Mouse (Mus musculus) urinary bladder, postnatal 25 days (tissue): ENCODE data around the gene Atp2b2.

Source experiments
- DNase-seq: peaks from one replicate; pipeline ENCODE4 v3.0.0; 2022; ENCODE audit warnings: low spot score

The Atp2b2 gene

DNA sequence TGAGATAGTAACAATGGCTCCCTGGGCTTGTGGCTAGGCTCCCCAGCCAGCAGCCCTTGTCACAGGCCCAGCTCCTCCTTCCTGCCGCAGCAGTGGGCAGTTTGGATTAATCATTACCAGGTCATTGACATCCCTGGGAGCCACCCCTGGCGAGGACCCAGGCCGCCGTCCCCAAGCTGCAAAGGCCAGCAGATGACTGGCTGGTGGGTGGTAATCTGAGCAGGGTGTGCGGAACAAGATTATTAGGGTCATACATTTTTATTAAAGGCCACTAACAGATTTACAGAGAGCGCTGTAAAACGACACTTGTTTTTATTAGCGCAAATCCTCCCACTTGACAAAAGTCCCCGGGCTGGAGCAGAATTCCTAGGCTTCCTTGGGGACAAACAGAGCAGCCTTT lies 29.6 kb downstream of the Atp2b2 start:
- DNase-seq = no peak

DNA sequence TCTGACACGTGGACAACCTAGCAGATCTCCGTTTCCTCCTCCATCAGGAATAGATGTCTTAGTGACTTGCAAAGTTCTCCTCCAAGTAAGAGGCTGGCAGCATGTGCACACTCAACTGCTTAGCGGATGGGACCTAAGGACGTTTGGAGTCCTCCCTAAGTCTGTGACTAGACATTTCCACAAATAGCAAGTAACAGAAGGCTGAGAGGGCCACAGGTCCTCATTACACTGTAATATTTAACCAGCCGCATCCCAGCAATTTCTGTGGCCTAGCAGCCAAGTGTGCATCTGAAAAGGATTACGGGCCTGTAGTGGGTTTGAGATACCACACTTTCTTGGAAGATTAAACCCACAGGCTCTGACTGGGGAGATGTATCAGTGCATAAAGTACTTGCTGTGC lies 30.4 kb downstream of the Atp2b2 start:
- DNase-seq = no peak

GRCm38 (mm10) chr6:114003796-114004195 lies 38.6 kb downstream of the Atp2b2 start:
- DNase-seq = no peak

DNA sequence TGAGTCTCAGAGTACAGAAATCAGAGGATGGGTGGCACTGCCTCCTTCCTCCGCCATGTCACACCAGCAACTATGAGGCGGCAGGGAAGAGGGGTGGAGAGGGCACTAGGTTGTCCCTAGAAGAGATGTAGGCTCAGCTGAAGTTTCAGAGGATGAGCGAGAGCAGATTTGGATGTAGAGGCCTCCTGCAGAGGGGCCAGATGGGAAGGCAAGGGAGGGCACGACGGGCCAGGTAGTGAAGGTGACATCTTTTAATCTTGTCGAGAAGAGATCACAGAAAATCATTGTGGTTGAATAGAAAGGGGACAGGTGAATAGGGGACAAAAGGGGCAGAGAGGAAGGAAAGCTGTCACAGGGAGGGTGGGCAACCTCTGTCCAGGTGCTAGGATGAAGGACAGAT lies 41.5 kb downstream of the Atp2b2 start:
- no peak for DNase-seq

DNA sequence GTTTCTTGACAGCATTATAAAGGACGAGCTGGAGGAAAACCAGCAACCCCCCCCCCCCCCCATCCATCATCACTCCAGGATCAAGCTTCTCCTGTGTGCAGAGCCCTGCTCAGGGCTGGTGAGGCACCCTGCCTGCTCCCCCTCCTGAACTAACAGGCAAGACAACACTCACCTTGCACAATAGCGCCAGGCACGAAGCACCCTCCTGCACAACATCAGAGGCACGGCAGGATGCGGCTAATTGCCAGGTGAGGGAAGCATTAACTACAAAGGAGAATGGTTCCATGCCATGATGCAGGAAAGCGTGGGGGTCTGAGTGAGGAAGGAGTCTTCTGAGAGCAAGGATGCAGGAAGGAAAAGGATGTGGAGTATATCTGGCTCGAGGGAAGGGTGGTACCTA lies 42.1 kb downstream of the Atp2b2 start:
- no peak for DNase-seq

- no peak for DNase-seq
Observed at GRCm38 (mm10) chr6:113998413-113998812, 44.0 kb downstream of the Atp2b2 start.

- DNase-seq = no peak
Observed at GRCm38 (mm10) chr6:113994176-113994575, 48.2 kb downstream of the Atp2b2 start.

- no peak for DNase-seq
Observed at GRCm38 (mm10) chr6:113992101-113992500, 50.3 kb downstream of the Atp2b2 start.

DNA sequence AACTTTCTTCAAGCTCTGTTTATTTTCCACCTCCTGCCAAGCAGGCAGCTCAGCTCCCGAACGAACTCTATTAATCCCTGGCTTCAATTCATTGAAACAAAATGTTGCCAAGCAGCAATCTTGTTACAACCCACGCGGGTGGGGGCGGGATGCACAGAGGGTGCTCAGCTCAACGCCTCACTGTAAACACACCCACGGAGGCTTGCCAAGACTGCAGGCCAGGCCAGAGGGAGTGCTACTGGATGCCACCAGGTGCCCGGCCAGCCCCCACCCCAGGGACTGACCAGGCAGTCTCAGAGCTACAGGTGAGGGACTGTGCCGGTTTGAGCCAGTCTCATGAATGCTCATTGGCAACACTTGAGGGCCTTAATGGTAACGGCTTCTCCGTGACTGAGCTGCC lies 50.9 kb downstream of the Atp2b2 start:
- no peak for DNase-seq

DNA sequence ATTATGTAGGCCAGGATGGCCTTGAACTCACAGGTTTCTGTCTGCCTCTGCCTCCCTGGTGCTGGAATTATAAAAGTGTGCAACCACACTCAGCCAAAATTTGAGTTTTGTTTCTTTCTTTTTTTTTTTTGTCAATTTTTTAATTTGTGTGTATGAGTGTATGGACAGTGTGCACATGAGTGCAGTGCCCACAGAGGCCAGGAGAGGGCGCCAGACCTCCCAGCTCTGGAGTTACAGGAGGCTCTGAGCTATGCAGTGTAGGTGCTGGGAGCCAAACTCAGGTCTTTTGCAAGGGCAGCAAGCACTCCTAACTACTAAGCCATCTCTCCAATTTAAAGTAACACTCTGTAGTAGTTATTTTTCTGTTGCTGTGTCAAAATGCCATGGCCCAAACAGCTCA lies 52.4 kb downstream of the Atp2b2 start:
- DNase-seq = no peak

GRCm38 (mm10) chr6:113988521-113988920 lies 53.9 kb downstream of the Atp2b2 start:
- DNase-seq = no peak

DNA sequence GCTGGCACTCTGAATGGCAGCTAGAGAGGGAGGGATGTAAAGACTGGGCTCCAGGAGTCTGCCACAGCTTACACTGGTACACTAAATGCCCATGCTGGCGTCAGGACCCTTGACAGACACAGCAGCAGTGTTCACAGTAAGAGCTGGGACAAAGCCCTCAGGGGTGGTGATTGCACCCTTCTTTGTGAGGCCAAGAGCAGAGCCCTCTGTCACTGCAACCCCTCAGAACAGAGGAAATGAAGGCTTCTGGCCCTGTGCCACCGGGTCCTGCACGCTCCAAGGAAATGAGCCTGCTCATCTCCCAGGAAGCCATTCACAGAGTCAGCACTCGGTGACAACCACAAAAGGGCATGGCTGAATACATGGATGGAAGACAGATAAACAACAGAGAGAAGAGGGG lies 55.7 kb downstream of the Atp2b2 start:
- no peak for DNase-seq

GRCm38 (mm10) chr6:113978673-113979072 lies 63.7 kb downstream of the Atp2b2 start:
- no peak for DNase-seq

GRCm38 (mm10) chr6:113978091-113978650 lies 64.2 kb downstream of the Atp2b2 start:
- no peak for DNase-seq

GRCm38 (mm10) chr6:113970900-113971299 lies 71.5 kb downstream of the Atp2b2 start:
- no peak for DNase-seq

DNA sequence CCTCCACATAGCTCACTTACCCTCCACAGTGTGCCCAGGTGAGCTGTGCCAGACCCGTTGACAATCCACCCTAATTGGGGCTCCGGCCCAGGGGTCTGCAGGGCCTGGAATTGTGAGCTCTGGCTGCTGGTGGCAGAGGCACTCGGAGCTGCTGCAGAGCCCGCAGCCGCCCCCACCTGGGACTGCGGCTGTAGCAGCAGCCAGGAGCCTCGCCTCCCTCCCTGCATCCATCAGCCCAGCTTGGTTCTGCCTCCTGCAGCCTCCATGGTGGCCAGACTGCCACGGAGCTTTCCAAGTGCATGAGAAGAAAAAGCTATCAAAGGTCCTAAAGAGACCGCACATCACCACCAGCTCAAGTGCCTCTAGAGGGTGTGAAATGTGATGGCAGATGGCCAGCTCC lies 71.9 kb downstream of the Atp2b2 start:
- DNase-seq = no peak

DNA sequence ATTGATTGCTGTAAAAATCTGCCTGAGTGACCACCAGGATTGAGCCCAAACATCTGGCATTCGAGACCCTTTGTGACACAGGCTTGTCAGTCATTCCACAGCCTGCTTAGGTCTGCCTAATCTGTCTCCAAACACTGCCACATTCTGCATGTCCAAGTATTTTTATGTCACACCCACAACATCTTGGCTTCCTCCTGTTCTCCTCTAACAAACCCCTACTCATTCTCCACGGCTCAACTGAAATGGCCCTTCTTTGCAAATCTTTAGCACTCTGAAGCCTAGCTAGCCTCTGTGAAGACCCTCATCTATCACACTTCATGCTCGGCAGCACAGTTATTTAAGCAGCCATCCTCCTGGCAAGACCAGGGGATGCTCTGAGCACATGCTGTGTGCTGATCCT lies 72.7 kb downstream of the Atp2b2 start:
- DNase-seq = no peak

- DNase-seq = peak; percentile 7
Observed at GRCm38 (mm10) chr6:113962811-113963210, 79.6 kb downstream of the Atp2b2 start.

DNA sequence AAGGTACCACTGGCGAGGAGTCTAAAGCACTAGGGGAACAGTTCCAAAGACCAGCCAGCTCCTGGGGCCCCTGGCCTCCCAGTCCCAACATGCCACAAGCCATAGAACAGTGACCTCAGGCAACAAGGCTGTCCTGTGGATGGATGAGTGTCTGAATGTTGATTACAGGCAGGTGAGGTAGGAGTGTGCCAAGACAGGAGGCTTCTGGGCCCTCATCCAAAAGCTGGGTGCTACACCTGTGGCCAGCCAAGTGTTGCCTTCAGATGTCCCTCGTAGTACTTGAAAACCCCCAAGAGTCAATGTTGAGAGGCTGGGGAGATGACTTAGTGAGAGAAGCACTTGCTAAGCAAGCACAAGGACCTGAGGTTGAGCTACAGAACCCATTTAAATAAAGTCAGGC lies 80.8 kb downstream of the Atp2b2 start:
- no peak for DNase-seq

- no peak for DNase-seq
Observed at GRCm38 (mm10) chr6:113959336-113959735, 83.1 kb downstream of the Atp2b2 start.

- no peak for DNase-seq
Observed at GRCm38 (mm10) chr6:113958714-113959113, 83.7 kb downstream of the Atp2b2 start.

DNA sequence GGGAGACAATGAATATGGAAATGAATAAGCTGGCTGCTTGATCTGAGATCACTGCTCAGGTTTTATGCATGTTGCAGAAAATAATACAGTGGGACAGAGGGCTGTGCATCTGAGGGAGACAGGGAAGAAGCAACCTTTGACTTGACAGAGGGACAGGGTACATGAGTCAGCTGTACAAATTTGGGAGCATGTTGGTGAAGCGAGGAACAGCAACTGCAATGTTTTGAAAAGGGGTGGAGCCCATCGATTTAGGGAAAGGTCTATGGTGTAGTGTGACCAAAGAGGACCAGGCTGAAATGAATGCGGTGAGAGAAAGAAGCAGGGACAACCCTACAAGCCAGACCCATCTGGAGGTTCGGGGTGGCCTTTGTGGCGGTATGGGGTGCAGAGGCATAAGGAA lies 84.4 kb downstream of the Atp2b2 start:
- no peak for DNase-seq

DNA sequence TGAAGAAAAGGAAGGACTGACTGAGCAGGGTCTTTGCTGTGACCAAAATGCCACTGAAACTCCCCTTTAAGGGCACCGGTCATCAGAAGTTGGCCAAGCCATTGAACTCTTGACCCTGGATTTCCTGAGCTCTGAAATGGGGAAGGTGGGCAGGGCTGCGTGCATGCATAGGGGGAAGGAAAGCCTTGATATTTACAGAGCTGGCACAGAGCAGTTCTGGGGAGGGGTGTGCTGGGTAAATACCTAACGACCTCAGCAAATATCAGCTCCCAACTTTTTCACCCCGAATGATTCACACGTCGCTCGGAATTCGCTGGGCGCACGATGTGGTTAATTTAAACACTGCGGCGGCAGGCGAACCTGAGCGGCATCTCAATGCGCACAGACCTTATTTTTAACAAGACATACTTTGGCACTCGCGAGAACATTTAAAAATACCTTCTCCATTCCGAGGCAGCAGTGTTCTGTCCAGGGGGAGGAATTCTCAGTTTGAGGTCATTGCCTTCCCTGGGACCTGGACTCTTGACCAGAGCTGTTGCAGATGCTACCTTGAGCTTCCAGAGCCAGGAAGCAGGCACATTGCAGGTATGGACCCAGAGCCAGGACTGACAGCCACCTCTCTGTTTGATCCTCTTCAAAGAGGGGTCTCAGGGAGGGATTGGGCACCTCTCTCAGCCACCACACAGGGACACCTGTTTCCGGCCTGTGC lies 85.0 kb downstream of the Atp2b2 start:
- DNase-seq = no peak

DNA sequence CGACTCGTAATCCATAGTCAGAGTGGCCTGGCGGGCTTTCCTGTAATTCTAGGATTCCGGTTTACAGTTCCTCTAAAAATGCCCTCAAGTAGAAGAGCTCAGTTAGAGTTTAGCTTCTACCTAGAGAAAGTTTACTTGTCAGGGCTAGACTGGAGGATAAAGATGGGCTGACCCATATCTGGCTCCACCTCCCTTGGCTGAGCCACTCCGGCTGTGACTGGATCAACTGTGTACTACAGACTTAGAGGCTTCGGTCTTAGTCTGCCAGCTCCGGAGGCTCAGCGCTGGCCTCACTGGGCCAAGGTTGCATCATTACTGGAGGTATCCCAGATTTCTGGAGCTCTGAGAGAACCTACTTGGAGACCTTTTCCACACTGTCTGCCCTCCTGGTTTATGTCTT lies 94.9 kb downstream of the Atp2b2 start:
- DNase-seq = no peak
